Mouse (Mus musculus): ENCODE measurements at regions not wholly inside any gene's neighbourhood (a gene's known extent, or its start where the extent isn't known, plus 50 kb on each side); places are given as distances from the start of the nearest gene placed in this dataset.
A peak's percentile ranks its signal among the peaks of the same experiment; 100 is the strongest.
"Not testable (repeated sequence)": the region's sequence is repeated elsewhere in the genome, so short reads cannot be mapped to it uniquely, and the experiment has no call there.

GRCm38 (mm10) chr3:117119576-117119975, 150.8 kb upstream of the Palmd start:
- intact Hi-C loops (cut with DNase I), result loop anchor here (1.0 kb wide), 1 partner anchor 214 kb away; no protein-coding TSS in a partner anchor
- DNase-seq, result no peak

- DNase-seq, result no peak
- intact Hi-C loops (cut with DNase I), result no loop called here
Measured at GRCm38 (mm10) chr3:117117838-117118237, 149.1 kb upstream of the Palmd start.

- no peak for DNase-seq
- intact Hi-C loops (cut with DNase I), result no loop called here
Measured at GRCm38 (mm10) chr3:117116210-117116609, 147.4 kb upstream of the Palmd start.

GRCm38 (mm10) chr3:117112766-117113165, 144.0 kb upstream of the Palmd start:
- intact Hi-C loops (cut with DNase I), result no loop called here
- no peak for DNase-seq

GRCm38 (mm10) chr3:117112304-117112703, 143.5 kb upstream of the Palmd start:
- intact Hi-C loops (cut with DNase I), result no loop called here
- DNase-seq, result no peak

- intact Hi-C loops (cut with DNase I), result loop anchor here (5.0 kb wide), 1 partner anchor 142 kb away; the partner anchor contains the start of genes 4930455H04Rik and Palmd
- DNase-seq, result no peak
Measured at GRCm38 (mm10) chr3:117108966-117109700, 140.3 kb upstream of the Palmd start.

- intact Hi-C loops (cut with DNase I), result loop anchor here (5.0 kb wide), 1 partner anchor 141 kb away; the partner anchor contains the start of genes 4930455H04Rik and Palmd
- no peak for DNase-seq
Measured at GRCm38 (mm10) chr3:117107986-117108385, 139.2 kb upstream of the Palmd start.

- DNase-seq, result no peak
- intact Hi-C loops (cut with DNase I), result loop anchor here (5.0 kb wide), 1 partner anchor 140 kb away; the partner anchor contains the start of genes 4930455H04Rik and Palmd
Measured at GRCm38 (mm10) chr3:117107378-117107777, 138.6 kb upstream of the Palmd start.

GRCm38 (mm10) chr3:117087646-117088045, 118.9 kb upstream of the Palmd start:
- intact Hi-C loops (cut with DNase I), result no loop called here
- no peak for DNase-seq

GRCm38 (mm10) chr3:117076734-117077133, 107.9 kb upstream of the Palmd start:
- intact Hi-C loops (cut with DNase I), result no loop called here
- DNase-seq, result no peak

GRCm38 (mm10) chr3:117073399-117073798, 104.6 kb upstream of the Palmd start:
- intact Hi-C loops (cut with DNase I), result no loop called here

GRCm38 (mm10) chr3:117072998-117073397, 104.2 kb upstream of the Palmd start:
- intact Hi-C loops (cut with DNase I), result no loop called here
- no peak for DNase-seq

More at GRCm38 (mm10) chr3:117073399-117073798, 104.6 kb upstream of the Palmd start:
- no peak for DNase-seq

GRCm38 (mm10) chr3:117071851-117072250, 103.1 kb upstream of the Palmd start:
- intact Hi-C loops (cut with DNase I), result no loop called here
- DNase-seq, result no peak

GRCm38 (mm10) chr3:117067470-117068053, 98.8 kb upstream of the Palmd start:
- intact Hi-C loops (cut with DNase I), result no loop called here
- peak in 1 of 2 experiments; percentile 22 for DNase-seq

GRCm38 (mm10) chr3:117065904-117066303, 97.1 kb upstream of the Palmd start:
- intact Hi-C loops (cut with DNase I), result no loop called here
- DNase-seq, result no peak

GRCm38 (mm10) chr3:117061831-117062230, 93.0 kb upstream of the Palmd start:
- peak; percentile 22 to 49 for DNase-seq
- intact Hi-C loops (cut with DNase I), result loop anchor here (1.0 to 2.0 kb wide), 2 partner anchors 95 to 157 kb away; no protein-coding TSS in a partner anchor

GRCm38 (mm10) chr3:117061182-117061581, 92.4 kb upstream of the Palmd start:
- intact Hi-C loops (cut with DNase I), result no loop called here
- DNase-seq, result no peak

GRCm38 (mm10) chr3:117054711-117055110, 85.9 kb upstream of the Palmd start:
- not testable (repeated sequence) for DNase-seq

GRCm38 (mm10) chr3:117051431-117051830, 82.6 kb upstream of the Palmd start:
- no peak for DNase-seq
- intact Hi-C loops (cut with DNase I), result no loop called here

More at GRCm38 (mm10) chr3:117054711-117055110, 85.9 kb upstream of the Palmd start:
- intact Hi-C loops (cut with DNase I), result not testable (repeated sequence)

GRCm38 (mm10) chr3:117050909-117051308, 82.1 kb upstream of the Palmd start:
- no peak for DNase-seq
- intact Hi-C loops (cut with DNase I), result no loop called here

GRCm38 (mm10) chr3:117049410-117049809, 80.6 kb upstream of the Palmd start:
- intact Hi-C loops (cut with DNase I), result no loop called here
- no peak for DNase-seq

- DNase-seq, result no peak
- intact Hi-C loops (cut with DNase I), result no loop called here
Measured at GRCm38 (mm10) chr3:117044809-117045208, 76.0 kb upstream of the Palmd start.

Data from heart, postnatal 36 days (tissue).